Mouse (Mus musculus) thymus, adult 2 months (tissue): Measurements from ENCODE around the gene Upp2. TPM values are rescaled to one million over a fixed set of nuclear protein-coding genes. Genes with fewer than 3 reads are reported as not detected.

Experiments
- DNase-seq: peaks from one replicate; pipeline ENCODE4 v3.0.0; 2021
- H3K27ac ChIP-seq: fragments of 200-500 bp; 2 replicates; pipeline ENCODE4 v1.5.1; 2012; ENCODE audit warnings: low read length, control low read depth; ENCODE audit not compliant: control insufficient read depth, insufficient read depth
- H3K27me3 ChIP-seq: fragments of 200-500 bp; 2 replicates; pipeline ENCODE4 v1.6.1; 2012; ENCODE audit warnings: mild to moderate bottlenecking, low read length, moderate library complexity, mixed read lengths; ENCODE audit not compliant: control insufficient read depth, insufficient read depth
- H3K36me3 ChIP-seq: fragments of 200-500 bp; 2 replicates; pipeline ENCODE4 v1.6.1; 2012; ENCODE audit warnings: mild to moderate bottlenecking, low read length, moderate library complexity; ENCODE audit not compliant: control insufficient read depth, insufficient read depth
- H3K4me1 ChIP-seq: fragments of 200-500 bp; replicated peaks from 2 replicates; pipeline ENCODE4 v1.6.1; 2012; ENCODE audit warnings: low read length; ENCODE audit not compliant: control insufficient read depth, insufficient read depth
- H3K4me3 ChIP-seq: fragments of 200-500 bp; 2 replicates; pipeline ENCODE4 v1.5.1; 2012; ENCODE audit warnings: mild to moderate bottlenecking, low read length, control low read depth, moderate library complexity; ENCODE audit not compliant: control insufficient read depth, insufficient read depth
- CTCF ChIP-seq: fragments of 200-500 bp; IDR thresholded peaks from 2 replicates; pipeline ENCODE4 v1.5.1; 2012; ENCODE audit warnings: mild to moderate bottlenecking, control low read depth, low read length, moderate library complexity, borderline replicate concordance; ENCODE audit not compliant: control insufficient read depth, poor library complexity, insufficient read depth; ENCODE audit errors: extremely low read depth
- POLR2A ChIP-seq: fragments of 200-500 bp; IDR thresholded peaks from 2 replicates; pipeline ENCODE4 v1.6.1; 2012; ENCODE audit warnings: mild to moderate bottlenecking, low read length, control low read depth, moderate library complexity; ENCODE audit not compliant: control insufficient read depth, poor library complexity, insufficient read depth; ENCODE audit errors: extremely low read depth
- WGBS: fragments of 180-500 bp; shearing (Covaris S2); methylation state at CpG from one replicate; pipeline ENCODE4 v1.1.7; 2018; 5-methylcytosine and 5-hydroxymethylcytosine counted together
- polyA plus RNA-seq: library from polyadenylated mRNA; depleted of rRNA; stranded (reverse); fragments of >200 nt; gene quantifications from 2 replicates; pipeline ENCODE4 v1.2.3, GENCODE M21; 2012; rRNA removed

The Upp2 gene
- 0.84 and 1.8 TPM in 2 replicates for polyA plus RNA-seq

GRCm38 (mm10) chr2:58567066-58567810 is at the start of gene Upp2, which contains the start of gene Acvr1:
Gene Upp2, plus strand, starts transcription at chr2:58567298.
Gene Acvr1, minus strand, starts transcription at chr2:58567157.
- peak; percentile 35 for DNase-seq
- Histone ChIP-seq H3K36me3 (no peaks in the 10 kb centered on the region), H3K4me1 (peaks cover 5% of the 10 kb centered on the region; the same call in 1 of the 2 replicates), H3K27me3 (no peaks in the 10 kb centered on the region; the same call in 1 of the 2 replicates), H3K4me3 (peak within 1 kb of the TSS; percentile 54), H3K27ac (no peak within 1 kb of the TSS)
- under 1% methylated on average over 55 of the region's 80 CpGs for WGBS
- no peak for TF ChIP-seq POLR2A
- TF ChIP-seq CTCF, result 0 out of 2 replicates have a peak, but pooled peaks have one; percentile 18

GRCm38 (mm10) chr2:58518517-58518916 is 48.6 kb upstream of the Upp2 start:
- Histone ChIP-seq H3K4me3 (no peak overlapping the region), H3K27me3 (no peaks in the 10 kb centered on the region), H3K4me1 (no peaks in the 10 kb centered on the region), H3K27ac (no peak overlapping the region), H3K36me3 (no peaks in the 10 kb centered on the region)
- no peak for DNase-seq
- WGBS, result 90% methylated on average over 1 of the region's 1 CpGs
- TF ChIP-seq POLR2A (no peak), CTCF (no peak)

- H3K4me1 ChIP-seq, result no peaks in the 10 kb centered on the region
- H3K27ac ChIP-seq, result no peak overlapping the region
- H3K36me3 ChIP-seq, result no peaks in the 10 kb centered on the region
- TF ChIP-seq CTCF (no peak), POLR2A (no peak)
- WGBS, result 97% methylated on average over 9 of the region's 9 CpGs
- DNase-seq, result no peak
- H3K27me3 ChIP-seq, result no peaks in the 10 kb centered on the region
- no peak overlapping the region for H3K4me3 ChIP-seq
Observed at GRCm38 (mm10) chr2:58520727-58521126, 46.4 kb upstream of the Upp2 start.

GRCm38 (mm10) chr2:58521621-58522020 is 45.5 kb upstream of the Upp2 start:
- TF ChIP-seq CTCF, result no peak
- TF ChIP-seq POLR2A, result no peak
- Histone ChIP-seq H3K36me3 (no peaks in the 10 kb centered on the region), H3K4me3 (no peak overlapping the region), H3K27ac (no peak overlapping the region), H3K4me1 (no peaks in the 10 kb centered on the region), H3K27me3 (no peaks in the 10 kb centered on the region)
- 92% methylated on average over 6 of the region's 6 CpGs for WGBS
- DNase-seq, result no peak

GRCm38 (mm10) chr2:58523097-58523496 is 44.0 kb upstream of the Upp2 start:
- Histone ChIP-seq H3K4me1 (no peaks in the 10 kb centered on the region), H3K36me3 (no peaks in the 10 kb centered on the region), H3K27ac (no peak overlapping the region), H3K27me3 (no peaks in the 10 kb centered on the region), H3K4me3 (no peak overlapping the region)
- DNase-seq, result no peak
- WGBS, result 92% methylated on average over 12 of the region's 12 CpGs
- TF ChIP-seq CTCF, result no peak

- no peak for TF ChIP-seq POLR2A
- no peak for TF ChIP-seq CTCF
- Histone ChIP-seq H3K36me3 (no peaks in the 10 kb centered on the region), H3K4me1 (no peaks in the 10 kb centered on the region), H3K27ac (no peak overlapping the region), H3K4me3 (no peak overlapping the region), H3K27me3 (no peaks in the 10 kb centered on the region)
- no peak for DNase-seq
- WGBS, result 98% methylated on average over 5 of the region's 5 CpGs
Observed at GRCm38 (mm10) chr2:58523894-58524293, 43.2 kb upstream of the Upp2 start.
